Comparison of ENCODE assay signal across 31 mouse cellular contexts in the genomic region with DNA sequence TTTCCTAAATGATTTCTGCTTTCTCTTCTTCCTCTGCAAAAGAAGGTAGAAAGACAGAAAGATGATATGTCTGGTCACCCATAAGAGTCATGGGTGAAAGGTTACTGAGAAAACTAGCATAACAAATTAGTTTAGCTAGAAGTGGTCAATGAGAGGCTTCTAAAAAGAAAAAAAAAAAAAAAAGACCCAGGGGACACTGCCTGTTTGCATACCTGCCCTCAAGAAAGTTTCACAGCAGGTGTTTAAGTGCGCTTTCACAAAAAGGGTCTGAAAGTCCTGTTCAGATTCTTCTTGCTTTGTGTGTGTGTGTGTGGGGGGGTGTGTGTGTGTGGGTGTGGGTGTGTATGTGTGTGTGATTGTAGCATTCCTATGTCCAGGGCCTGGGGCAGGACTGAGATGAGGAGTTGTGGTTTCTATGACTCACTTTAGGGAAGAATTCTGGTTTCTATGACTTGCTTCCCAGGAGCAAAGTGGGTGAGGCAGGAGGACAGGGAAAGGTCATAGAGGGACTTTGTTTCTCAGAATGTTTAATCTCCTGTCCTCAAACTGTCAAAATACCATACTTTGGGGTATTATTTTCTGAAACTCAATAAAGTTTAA. TPM values are rescaled to one million over a fixed set of nuclear protein-coding genes. Genes with fewer than 3 reads are reported as not detected.
DNase-seq lines count a peak whose midpoint lies in the region; TF ChIP-seq lines count a peak whose summit lies in the region.
"Had no signal": no experiment of that assay in that cellular context is flagged by ENCODE, and none has a peak within 500 bp of the region (broad histone marks: within the 10 kb centered on the region; RNA-seq: fewer than 3 reads in every experiment).

No protein-coding gene starts in this region.

- no peak overlapping the region for H3K9ac ChIP-seq in CH12.LX (ENCODE audit: insufficient read depth, low read depth)
- H3K9ac ChIP-seq: embryonic facial prominence, embryonic 12.5 days; forebrain, embryonic 15.5 days; heart, embryonic 13.5 days; hindbrain, embryonic 15.5 days; liver, embryonic 14.5 days; midbrain, embryonic 15.5 days; neural tube, embryonic 12.5 days had no signal

- no peak for TF ChIP-seq POLR2A in CH12.LX (IDR thresholded peaks at IDR 0.05; ENCODE audit: low read depth, low read length)
- no peak for TF ChIP-seq POLR2A in myocyte (IDR thresholded peaks at IDR 0.05; ENCODE audit: insufficient read length, low read depth)

- no peak overlapping the region for H3K4me3 ChIP-seq in CH12.LX (replicated peaks in 1 of 3; ENCODE audit: low read depth in 2 of 3, low read length in 2 of 3, poor library complexity in 1 of 3)
- H3K4me3 ChIP-seq in myocyte: no peak overlapping the region
- H3K4me3 ChIP-seq: embryonic facial prominence, embryonic 12.5 days; forebrain, embryonic 10.5 days; forebrain, embryonic 15.5 days; heart, embryonic 13.5 days; hindbrain, embryonic 15.5 days; midbrain, embryonic 10.5 days; midbrain, embryonic 15.5 days; neural tube, embryonic 12.5 days had no signal

- H3K27ac ChIP-seq in CH12.LX (ENCODE audit: insufficient read depth, low read depth): no peak overlapping the region
- H3K27ac ChIP-seq: embryonic facial prominence, embryonic 12.5 days; forebrain, embryonic 10.5 days; forebrain, embryonic 15.5 days; heart, embryonic 13.5 days; hindbrain, embryonic 15.5 days; liver, embryonic 14.5 days; midbrain, embryonic 10.5 days; midbrain, embryonic 15.5 days; neural tube, embryonic 12.5 days had no signal

- no peak for TF ChIP-seq CTCF in CH12.LX (conservative IDR thresholded peaks at IDR 0.05 in 1 of 2, IDR thresholded peaks at IDR 0.05 in 1 of 2; ENCODE audit: low read depth in 2 of 2, low read length in 2 of 2)

- peaks cover 3 to 19% of the 10 kb centered on the region in 2 experiments; a peak in 3 of 4 replicates for H3K4me1 ChIP-seq in CH12.LX (ENCODE audit: control insufficient read depth in 1 of 2, insufficient read depth in 2 of 2)
- H3K4me1 ChIP-seq: embryonic facial prominence, embryonic 12.5 days; forebrain, embryonic 15.5 days; heart, embryonic 13.5 days; hindbrain, embryonic 15.5 days; midbrain, embryonic 10.5 days; midbrain, embryonic 15.5 days; neural tube, embryonic 12.5 days had no signal

- H3K36me3 ChIP-seq in CH12.LX (replicated peaks in 1 of 2; ENCODE audit: control insufficient read depth in 1 of 2, insufficient read depth in 1 of 2, low read length in 1 of 2) (no peaks in the 10 kb centered on the region), myocyte (ENCODE audit: control insufficient read depth, insufficient read depth) (no peaks in the 10 kb centered on the region)
- H3K36me3 ChIP-seq: embryonic facial prominence, embryonic 12.5 days; forebrain, embryonic 10.5 days; forebrain, embryonic 15.5 days; heart, embryonic 13.5 days; hindbrain, embryonic 15.5 days; midbrain, embryonic 10.5 days; midbrain, embryonic 15.5 days; neural tube, embryonic 12.5 days had no signal

- TF ChIP-seq EP300 in CH12.LX (IDR thresholded peaks at IDR 0.05; ENCODE audit: low read length): peak; percentile 85

- intact Hi-C loops in gastrocnemius, postnatal 14 days (cut with DNase I; ENCODE audit: low total_unique reads): no loop called here

- no peaks in the 10 kb centered on the region for H3K79me2 ChIP-seq in CH12.LX (replicated peaks; ENCODE audit: control insufficient read depth, extremely low read depth, insufficient read depth, poor library complexity, severe bottlenecking)
- H3K79me2 ChIP-seq in myocyte (ENCODE audit: control insufficient read depth, insufficient read depth): no peaks in the 10 kb centered on the region

- no peaks in the 10 kb centered on the region for H3K9me3 ChIP-seq in CH12.LX (replicated peaks; ENCODE audit: low read length)
- H3K9me3 ChIP-seq: embryonic facial prominence, embryonic 12.5 days; forebrain, embryonic 15.5 days; heart, embryonic 13.5 days; hindbrain, embryonic 15.5 days; midbrain, embryonic 10.5 days; midbrain, embryonic 15.5 days had no signal

- dilution Hi-C loops in CH12.LX (cut with MboI; ENCODE audit: extremely low pct_ligation_motif_present, extremely low pct_unique_long_range_greater_than_20kb, low sequenced_read_pairs): no loop called here

- no peak for TF ChIP-seq RAD21 in CH12.LX (IDR thresholded peaks at IDR 0.05; ENCODE audit: low read depth, low read length)

- H3K27me3 ChIP-seq in CH12.LX (replicated peaks) (peaks cover 2% of the 10 kb centered on the region), myocyte (ENCODE audit: control insufficient read depth, insufficient read depth, insufficient read length) (no peaks in the 10 kb centered on the region)
- H3K27me3 ChIP-seq: embryonic facial prominence, embryonic 12.5 days; forebrain, embryonic 15.5 days; heart, embryonic 13.5 days; hindbrain, embryonic 15.5 days; midbrain, embryonic 15.5 days; neural tube, embryonic 12.5 days had no signal

- H3ac ChIP-seq in myocyte (ENCODE audit: control insufficient read depth, insufficient read length): no peak overlapping the region

- H3K4me2 ChIP-seq in CH12.LX (ENCODE audit: insufficient read depth, low read depth, poor library complexity, severe bottlenecking): no peak overlapping the region
- peak overlapping the region; percentile 54 for H3K4me2 ChIP-seq in myocyte (ENCODE audit: low read depth)
- H3K4me2 ChIP-seq: embryonic facial prominence, embryonic 12.5 days; forebrain, embryonic 15.5 days; heart, embryonic 13.5 days; hindbrain, embryonic 15.5 days; midbrain, embryonic 15.5 days; neural tube, embryonic 12.5 days had no signal

- peak; percentile 41 for DNase-seq in heart, adult 11 months
- no peak for DNase-seq in heart, adult 18-20 months
- DNase-seq in CH12.LX (ENCODE audit: extremely low read depth) (peak; percentile 51), NIH3T3 (ENCODE audit: low read depth) (peak; percentile 74)
- no peak for DNase-seq in right cerebral cortex, postnatal 14 days
- no peak for DNase-seq in adrenal gland, adult (ENCODE audit: inconsistent age in 2 of 2, low spot score in 1 of 2)
- DNase-seq in gastrocnemius, postnatal 14 days: no peak
- DNase-seq: adrenal gland, postnatal 14 days; cerebellum, adult 11-12 months; cerebellum, adult 9-11 months; embryo, embryonic 11 days; gastrocnemius, postnatal 36 days; heart, postnatal 10 days; kidney, adult 11 months; kidney, postnatal 14 days; layer of hippocampus, adult 9-11 months; liver; lung, adult 2 months; lung, postnatal 10 days; thymus, adult 2 months; thymus, postnatal 4 days had no signal

- in situ Hi-C loops in CH12.LX (cut with MboI; ENCODE audit: low pct_ligation_motif_present, low pct_unique_long_range_greater_than_20kb, low sequenced_read_pairs): no loop called here

TF ChIP-seq in CH12.LX, 34 proteins besides CTCF, POLR2A, EP300 and RAD21 (continues in another document):
- TF ChIP-seq CHD2 (IDR thresholded peaks at IDR 0.05; ENCODE audit: low read length) (no peak; the same call in 1 of the 2 replicates), POLR2AphosphoS2 (IDR thresholded peaks at IDR 0.05; ENCODE audit: low read depth, low read length) (no peak), ZMIZ1 (IDR thresholded peaks at IDR 0.05; ENCODE audit: low read depth, low read length) (no peak), RCOR1 (conservative IDR thresholded peaks at IDR 0.05; ENCODE audit: low read depth, low read length) (0 out of 2 replicates have a peak, but pooled peaks have one; percentile 40), TCF12 (IDR thresholded peaks at IDR 0.05; ENCODE audit: low read depth, low read length) (peak; percentile 67; the same call in 1 of the 2 replicates), BHLHE40 (IDR thresholded peaks at IDR 0.05; ENCODE audit: low read depth, low read length) (peak; percentile 71), KAT2A (IDR thresholded peaks at IDR 0.05; ENCODE audit: insufficient replicate concordance, low read length) (no peak), MAZ (IDR thresholded peaks at IDR 0.05; ENCODE audit: low read depth, low read length) (no peak), ZNF384 (IDR thresholded peaks at IDR 0.05; ENCODE audit: low read depth, low read length) (peak; percentile 98), ETS1 (conservative IDR thresholded peaks at IDR 0.05; ENCODE audit: low read depth, low read length) (peak; percentile 56), MEF2A (IDR thresholded peaks at IDR 0.05; ENCODE audit: borderline replicate concordance, low read depth, low read length) (0 out of 2 replicates have a peak, but pooled peaks have one; percentile 45), IRF4 (IDR thresholded peaks at IDR 0.05; ENCODE audit: low read depth, low read length) (peak; percentile 77), JUND (conservative IDR thresholded peaks at IDR 0.05; ENCODE audit: low read depth, low read length) (0 out of 2 replicates have a peak, but pooled peaks have one; percentile 17)

TF ChIP-seq in myocyte, 11 proteins besides CTCF, POLR2A, EP300 and RAD21:
- no peak for TF ChIP-seq MYOG (IDR thresholded peaks at IDR 0.05; ENCODE audit: control insufficient read depth in 1 of 3, insufficient read depth in 1 of 3, insufficient read length in 2 of 3, low read depth in 2 of 3)
- no peak for TF ChIP-seq MAX (IDR thresholded peaks at IDR 0.05; ENCODE audit: low read depth)
- TF ChIP-seq E2F4 (IDR thresholded peaks at IDR 0.05; ENCODE audit: insufficient read depth): no peak
- TF ChIP-seq SRF (IDR thresholded peaks at IDR 0.05; ENCODE audit: control insufficient read depth, insufficient read length, low read depth): no peak
- TF ChIP-seq TCF12 (IDR thresholded peaks at IDR 0.05; ENCODE audit: insufficient read depth, poor library complexity, severe bottlenecking): no peak
- TF ChIP-seq USF1 (IDR thresholded peaks at IDR 0.05; ENCODE audit: low read depth): no peak
- TF ChIP-seq REST (IDR thresholded peaks at IDR 0.05; ENCODE audit: insufficient read depth, insufficient read length): no peak
- TF ChIP-seq MYOD1 (IDR thresholded peaks at IDR 0.05; ENCODE audit: control insufficient read depth in 1 of 3, insufficient read length in 2 of 3, low read depth in 2 of 3): no peak
- TF ChIP-seq CEBPB (IDR thresholded peaks at IDR 0.05; ENCODE audit: insufficient read depth, poor library complexity, severe bottlenecking): no peak
- TF ChIP-seq TCF3 (IDR thresholded peaks at IDR 0.05; ENCODE audit: insufficient read length, low read depth): no peak
- TF ChIP-seq POLR2AphosphoS2 (IDR thresholded peaks at IDR 0.05; ENCODE audit: insufficient read length, low read depth): no peak

RNA-seq across cellular contexts. Expression of a gene that starts 49.9 kb away (rescaled TPM):
- 1 to 10 TPM; 7.2 to 9.8 TPM for total RNA-seq in heart, adult 18-20 months (2021)
- total RNA-seq in CH12.LX (2012; rRNA removed): 37.0 and 41.4 TPM in 2 replicates
- 70.0 and 74.3 TPM in 2 replicates for total RNA-seq in CH12.LX (2014; rRNA removed)
- 54.1 and 55.1 TPM in 2 replicates for polyA plus RNA-seq in CH12.LX (2012; ENCODE audit: insufficient read length, low read depth)
- polyA plus RNA-seq in myocyte (2012; fragmentation: generic; extraction: Trizol): 8.8 TPM
- 1 to 10 TPM; 7.2 to 9.7 TPM for total RNA-seq in gastrocnemius, postnatal 14 days (2021)

Comparison
In these comparisons a context has a peak if more than half of its experiments do, and no peak if none do; other contexts are left out.
1. DNase-seq: peak in heart, adult 11 months (single experiment), CH12.LX (single experiment) and NIH3T3 (single experiment); none in heart, adult 18-20 months (0 of 2), right cerebral cortex, postnatal 14 days (single experiment), adrenal gland, adult (0 of 2) and gastrocnemius, postnatal 14 days (single experiment).